Mouse (Mus musculus) spleen, embryonic (tissue): ENCODE data around the gene Ginm1.
"Not testable (repeated sequence)": the region's sequence is repeated elsewhere in the genome, so short reads cannot be mapped to it uniquely, and the experiment has no call there.

Experiments used
- CTCF ChIA-PET: fragments of 350-600 bp; sonication (Branson Sonifier 250); formaldehyde crosslinking; loops from one replicate; lab custom pipeline; 2022; lab: Charles Lee

Ginm1 gene

GRCm38 (mm10) chr10:7818676-7819075 is 26.1 kb upstream of the Ginm1 start:
- CTCF ChIA-PET: interaction anchor here (1.2 kb wide), 1 partner anchor 13 kb away, joined by 4 read pairs; the partner anchor contains the start of gene Zc3h12d

- CTCF ChIA-PET: no interaction called here
These were observed 23.9 kb upstream of the Ginm1 start for GRCm38 (mm10) chr10:7816476-7816875.

GRCm38 (mm10) chr10:7809937-7810336 is 17.3 kb upstream of the Ginm1 start:
- CTCF ChIA-PET: interaction anchor here (0.8 kb wide), 1 partner anchor 387 kb away, joined by 3 read pairs; no protein-coding TSS in a partner anchor

GRCm38 (mm10) chr10:7802519-7803140 is 10.0 kb upstream of the Ginm1 start:
- CTCF ChIA-PET: interaction anchor here (0.5 kb wide), 1 partner anchor 345 kb away, joined by 6 read pairs; no protein-coding TSS in a partner anchor

GRCm38 (mm10) chr10:7801258-7801657 is 8.6 kb upstream of the Ginm1 start:
- CTCF ChIA-PET: no interaction called here

GRCm38 (mm10) chr10:7792254-7792750 is 322 bp downstream of the Ginm1 start:
- CTCF ChIA-PET: interaction anchor here (0.7 kb wide), 1 partner anchor 62 kb away, joined by 3 read pairs; no protein-coding TSS in a partner anchor

- CTCF ChIA-PET: no interaction called here
These were observed 5.3 kb downstream of the Ginm1 start for GRCm38 (mm10) chr10:7787319-7787718.

- CTCF ChIA-PET: interaction anchor here (0.6 kb wide), 1 partner anchor 22 kb away, joined by 6 read pairs; no protein-coding TSS in a partner anchor
These were observed 11.4 kb downstream of the Ginm1 start for GRCm38 (mm10) chr10:7781214-7781613.

- CTCF ChIA-PET: interaction anchor here (0.6 kb wide), 1 partner anchor 22 kb away, joined by 6 read pairs; no protein-coding TSS in a partner anchor
These were observed 12.1 kb downstream of the Ginm1 start for GRCm38 (mm10) chr10:7780238-7781176.

- CTCF ChIA-PET: no interaction called here
These were observed 12.8 kb downstream of the Ginm1 start for GRCm38 (mm10) chr10:7779751-7780237.

- CTCF ChIA-PET: no interaction called here
These were observed 14.3 kb downstream of the Ginm1 start for GRCm38 (mm10) chr10:7778361-7778760.

GRCm38 (mm10) chr10:7775421-7775820 is 17.2 kb downstream of the Ginm1 start:
- CTCF ChIA-PET: no interaction called here

GRCm38 (mm10) chr10:7772769-7773168 is 19.9 kb downstream of the Ginm1 start:
- CTCF ChIA-PET: no interaction called here

GRCm38 (mm10) chr10:7772346-7772745 is 20.3 kb downstream of the Ginm1 start:
- CTCF ChIA-PET: no interaction called here

GRCm38 (mm10) chr10:7757544-7757943 is 35.1 kb downstream of the Ginm1 start:
- CTCF ChIA-PET: no interaction called here

GRCm38 (mm10) chr10:7748752-7749151 is 43.9 kb downstream of the Ginm1 start:
- CTCF ChIA-PET: no interaction called here

- CTCF ChIA-PET: not testable (repeated sequence)
These were observed 47.1 kb downstream of the Ginm1 start for GRCm38 (mm10) chr10:7745528-7745927.

GRCm38 (mm10) chr10:7737914-7738313 is 54.7 kb downstream of the Ginm1 start:
- CTCF ChIA-PET: no interaction called here

- CTCF ChIA-PET: no interaction called here
These were observed 55.5 kb downstream of the Ginm1 start for GRCm38 (mm10) chr10:7737122-7737521.

- CTCF ChIA-PET: no interaction called here
These were observed 61.0 kb downstream of the Ginm1 start for GRCm38 (mm10) chr10:7731582-7731981.

GRCm38 (mm10) chr10:7727011-7727410 is 65.6 kb downstream of the Ginm1 start:
- CTCF ChIA-PET: interaction anchor here (0.5 kb wide), 1 partner anchor 25 kb away, joined by 4 read pairs; no protein-coding TSS in a partner anchor

- CTCF ChIA-PET: interaction anchor here (0.5 kb wide), 1 partner anchor 25 kb away, joined by 4 read pairs; no protein-coding TSS in a partner anchor
These were observed 66.2 kb downstream of the Ginm1 start for GRCm38 (mm10) chr10:7726501-7726812.
